Mouse (Mus musculus) large intestine, adult 2 months (tissue): ENCODE results near the gene Yipf4. TPM values are rescaled to one million over a fixed set of nuclear protein-coding genes. Genes with fewer than 3 reads are reported as not detected.
"Not testable (repeated sequence)": the region's sequence is repeated elsewhere in the genome, so short reads cannot be mapped to it uniquely, and the experiment has no call there.

Experiments used
- DNase-seq: peaks from one replicate; pipeline ENCODE4 v3.0.0-alpha.2; 2012; ENCODE audit warnings: low read depth, low spot score
- WGBS: fragments of 180-500 bp; shearing (Covaris S2); methylation state at CpG from one replicate; pipeline ENCODE4 v1.1.7; 2018; 5-methylcytosine and 5-hydroxymethylcytosine counted together
- polyA plus RNA-seq: library from polyadenylated mRNA; depleted of rRNA; stranded (reverse); fragments of >200 nt; gene quantifications from 2 replicates; pipeline ENCODE4 v1.2.3, GENCODE M21; 2012; rRNA removed

Gene Yipf4
- polyA plus RNA-seq, result 17.4 and 32.6 TPM in 2 replicates

GRCm38 (mm10) chr17:74489024-74489900 lies at the start of gene Yipf4:
Yipf4 (plus strand) TSS chr17:74489493.
- peak; percentile 89 for DNase-seq
- 5% methylated on average over 58 of the region's 58 CpGs for WGBS

- no peak for DNase-seq
- WGBS, result 56% methylated on average over 5 of the region's 5 CpGs
Measured at GRCm38 (mm10) chr17:74440486-74440885, 48.8 kb upstream of the Yipf4 start.

GRCm38 (mm10) chr17:74449776-74450175 lies 39.5 kb upstream of the Yipf4 start:
- 92% methylated on average over 10 of the region's 10 CpGs for WGBS
- no peak for DNase-seq

- DNase-seq, result no peak
- WGBS, result 81% methylated on average over 3 of the region's 3 CpGs
Measured at GRCm38 (mm10) chr17:74453928-74454327, 35.4 kb upstream of the Yipf4 start.

GRCm38 (mm10) chr17:74454660-74455059 lies 34.6 kb upstream of the Yipf4 start:
- no peak for DNase-seq
- 90% methylated on average over 1 of the region's 1 CpGs for WGBS

- 90% methylated on average over 4 of the region's 4 CpGs for WGBS
- no peak for DNase-seq
Measured at GRCm38 (mm10) chr17:74455426-74455825, 33.9 kb upstream of the Yipf4 start.

- WGBS, result 82% methylated on average over 5 of the region's 5 CpGs
- no peak for DNase-seq
Measured at GRCm38 (mm10) chr17:74456825-74457224, 32.5 kb upstream of the Yipf4 start.

- WGBS, result 25% methylated on average over 10 of the region's 10 CpGs
- DNase-seq, result no peak
Measured at GRCm38 (mm10) chr17:74457972-74458677, 31.2 kb upstream of the Yipf4 start.

GRCm38 (mm10) chr17:74458711-74459408 lies 30.4 kb upstream of the Yipf4 start, which contains the start of gene Nlrc4:
Nlrc4 (minus strand) TSS chr17:74459142.
- WGBS, result 19% methylated on average over 8 of the region's 8 CpGs

GRCm38 (mm10) chr17:74463510-74463909 lies 25.8 kb upstream of the Yipf4 start:
- DNase-seq, result peak; percentile 37

More at GRCm38 (mm10) chr17:74458711-74459408, 30.4 kb upstream of the Yipf4 start, which contains the start of gene Nlrc4:
- peak; percentile 58 for DNase-seq

- 85% methylated on average over 2 of the region's 2 CpGs for WGBS
- not testable (repeated sequence) for DNase-seq
Measured at GRCm38 (mm10) chr17:74467981-74468380, 21.3 kb upstream of the Yipf4 start.

- 81% methylated on average over 6 of the region's 6 CpGs for WGBS
- not testable (repeated sequence) for DNase-seq
Measured at GRCm38 (mm10) chr17:74470133-74470532, 19.2 kb upstream of the Yipf4 start.

GRCm38 (mm10) chr17:74480361-74481069 lies 8.8 kb upstream of the Yipf4 start:
- no peak for DNase-seq
- WGBS, result 87% methylated on average over 14 of the region's 14 CpGs

- no peak for DNase-seq
- whole genome bisulfite sequencing, result 1% methylated on average over 12 of the region's 12 CpGs
Measured at GRCm38 (mm10) chr17:74489901-74490220, 568 bp downstream of the Yipf4 start.

- 77% methylated on average over 3 of the region's 3 CpGs for WGBS
- no peak for DNase-seq
Measured at GRCm38 (mm10) chr17:74491565-74491964, 2.3 kb downstream of the Yipf4 start.

GRCm38 (mm10) chr17:74500204-74500603 lies 10.9 kb downstream of the Yipf4 start:
- DNase-seq, result no peak
- 78% methylated on average over 4 of the region's 4 CpGs for WGBS

GRCm38 (mm10) chr17:74501085-74501484 lies 11.8 kb downstream of the Yipf4 start:
- DNase-seq, result no peak

GRCm38 (mm10) chr17:74507934-74508333 lies 18.6 kb downstream of the Yipf4 start:
- WGBS, result 83% methylated on average over 2 of the region's 2 CpGs

GRCm38 (mm10) chr17:74508600-74508999 lies 19.3 kb downstream of the Yipf4 start:
- 56% methylated on average over 3 of the region's 3 CpGs for WGBS
- DNase-seq, result no peak

More at GRCm38 (mm10) chr17:74507934-74508333, 18.6 kb downstream of the Yipf4 start:
- DNase-seq, result no peak

- DNase-seq, result no peak
- WGBS, result 79% methylated on average over 2 of the region's 2 CpGs
Measured at GRCm38 (mm10) chr17:74512308-74512707, 23.0 kb downstream of the Yipf4 start.
